Mouse (Mus musculus) hindbrain, postnatal 0 days (tissue): ENCODE results near the gene Styxl1. TPM values are rescaled to one million over a fixed set of nuclear protein-coding genes. Genes with fewer than 3 reads are reported as not detected.

ENCODE experiments used
- ATAC-seq: fragments of 200-750 bp; cut with Nextera tagmentation; 2 replicates; pipeline ENCODE4 v1.8.0; 2017; ENCODE audit warnings: mild to moderate bottlenecking, moderate TSS enrichment, moderate library complexity
- DNase-seq: peaks from one replicate; pipeline ENCODE4 v3.0.0-alpha.2; 2015; ENCODE audit warnings: low spot score
- H3K27ac ChIP-seq: fragments of 300-500 bp; sonication (generic); 2 replicates; pipeline ENCODE4 v1.5.1; 2014; ENCODE audit warnings: mild to moderate bottlenecking
- H3K27me3 ChIP-seq: fragments of 300-500 bp; sonication (generic); 2 replicates; pipeline ENCODE4 v1.6.1; 2014; ENCODE audit warnings: low read length, mixed read lengths; ENCODE audit not compliant: insufficient read depth
- H3K36me3 ChIP-seq: fragments of 300-500 bp; sonication (generic); 2 replicates; pipeline ENCODE4 v1.6.1; 2014; ENCODE audit warnings: low read length, mixed read lengths; ENCODE audit not compliant: insufficient read depth
- H3K4me1 ChIP-seq: fragments of 300-500 bp; sonication (generic); 2 replicates; pipeline ENCODE4 v1.6.1; 2014; ENCODE audit warnings: antibody characterized with exemption, low read length, mixed read lengths; ENCODE audit not compliant: insufficient read depth
- H3K4me2 ChIP-seq: fragments of 300-500 bp; sonication (generic); 2 replicates; pipeline ENCODE4 v1.6.1; 2014; ENCODE audit warnings: low read depth, mild to moderate bottlenecking, low read length, moderate library complexity, mixed read lengths
- H3K4me3 ChIP-seq: fragments of 300-500 bp; sonication (generic); 2 replicates; pipeline ENCODE4 v1.5.1; 2014; ENCODE audit warnings: low read length
- H3K9ac ChIP-seq: fragments of 300-500 bp; sonication (generic); replicated peaks from 2 replicates; pipeline ENCODE4 v1.6.1; 2014; ENCODE audit warnings: mild to moderate bottlenecking, low read length, moderate library complexity, mixed read lengths
- H3K9me3 ChIP-seq: fragments of 300-500 bp; sonication (generic); 2 replicates; pipeline ENCODE4 v1.6.1; 2016; ENCODE audit warnings: low read length, mixed read lengths
- CTCF ChIP-seq: IDR thresholded peaks from 2 replicates; pipeline ENCODE4 v1.5.1; 2016; ENCODE audit warnings: antibody characterized with exemption, control low read depth, low read depth
- WGBS: fragments of 180-500 bp; shearing (Covaris S2); extraction: QIAGEN DNeasy Blood & Tissue Kit; methylation state at CpG from one replicate; pipeline ENCODE4 v1.1.7; 2014; 5-methylcytosine and 5-hydroxymethylcytosine counted together
- polyA plus RNA-seq: library from polyadenylated mRNA; unstranded; fragments of >200 nt; fragmentation: Nextera tagmentation; extraction: Ambion mirVana; gene quantifications from 2 replicates; pipeline ENCODE4 v1.2.1, GENCODE M21; 2015
- total RNA-seq: library from RNA; depleted of rRNA; stranded (reverse); fragments of >200 nt; gene quantifications from 2 replicates; pipeline ENCODE4 v1.2.3, GENCODE M21; 2014

Gene Styxl1
- total and polyA plus RNA-seq, 2 experiments from 2014 or later = 0.10 to 0.61 TPM

DNA sequence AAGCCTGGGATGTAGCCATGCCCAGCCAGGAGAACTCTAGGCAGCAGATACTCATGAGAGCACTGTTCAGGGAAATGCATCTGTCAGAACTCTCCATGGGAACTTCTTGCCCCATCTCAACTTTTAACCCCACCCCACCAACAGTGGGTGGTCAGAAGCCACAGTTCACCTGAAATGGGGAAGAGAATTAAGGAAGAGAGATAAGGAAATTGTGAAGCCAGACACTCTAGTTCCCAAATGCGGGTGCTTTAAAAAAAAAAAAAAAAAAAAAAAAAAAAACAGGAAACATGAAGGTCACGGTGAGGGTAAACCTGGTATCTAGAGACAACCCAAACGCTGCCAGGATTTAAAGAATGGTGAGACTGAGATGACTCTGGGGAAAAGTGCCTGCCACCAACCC, 5.7 kb downstream of the Styxl1 start:
- DNase-seq (no peak), ATAC-seq (no peak)
- no peak overlapping the region for H3K4me2 ChIP-seq
- H3K9ac ChIP-seq = no peak overlapping the region
- H3K4me1 ChIP-seq = 0 out of 2 replicates have a peak, but pooled peaks cover 3% of the 10 kb centered on the region
- 67% methylated on average over 3 of the region's 3 CpGs for WGBS
- no peak overlapping the region for H3K4me3 ChIP-seq
- H3K36me3 ChIP-seq = no peaks in the 10 kb centered on the region
- no peak for TF ChIP-seq CTCF
- H3K27me3 ChIP-seq = no peaks in the 10 kb centered on the region
- no peaks in the 10 kb centered on the region for H3K9me3 ChIP-seq
- H3K27ac ChIP-seq = no peak overlapping the region

DNA sequence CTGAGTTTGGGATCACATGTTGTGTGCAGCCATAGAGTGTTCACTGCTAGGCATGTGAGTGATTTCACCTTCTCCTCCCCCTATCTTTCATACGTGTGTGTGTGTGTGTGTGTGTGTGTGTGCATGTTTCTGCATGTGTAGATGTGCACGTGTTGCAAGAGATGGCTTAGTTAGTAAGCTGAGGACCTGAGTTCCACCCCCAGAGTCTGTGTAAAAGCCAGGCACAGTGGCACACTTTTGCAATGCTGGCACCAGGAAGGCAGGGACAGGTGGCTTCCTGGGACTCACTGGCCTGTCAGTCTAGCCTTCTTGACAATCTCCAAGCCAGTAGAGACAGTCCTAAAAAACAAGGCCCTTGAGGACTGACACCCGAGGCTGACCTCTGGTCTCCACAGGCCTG, 13.2 kb downstream of the Styxl1 start:
- ATAC-seq = no peak
- Histone ChIP-seq H3K27me3 (no peaks in the 10 kb centered on the region), H3K9ac (no peak overlapping the region), H3K27ac (no peak overlapping the region), H3K9me3 (no peaks in the 10 kb centered on the region), H3K4me1 (no peaks in the 10 kb centered on the region), H3K4me2 (no peak overlapping the region), H3K36me3 (no peaks in the 10 kb centered on the region), H3K4me3 (no peak overlapping the region)
- DNase-seq = no peak
- no peak for TF ChIP-seq CTCF
- WGBS = 65% methylated on average over 3 of the region's 3 CpGs

DNA sequence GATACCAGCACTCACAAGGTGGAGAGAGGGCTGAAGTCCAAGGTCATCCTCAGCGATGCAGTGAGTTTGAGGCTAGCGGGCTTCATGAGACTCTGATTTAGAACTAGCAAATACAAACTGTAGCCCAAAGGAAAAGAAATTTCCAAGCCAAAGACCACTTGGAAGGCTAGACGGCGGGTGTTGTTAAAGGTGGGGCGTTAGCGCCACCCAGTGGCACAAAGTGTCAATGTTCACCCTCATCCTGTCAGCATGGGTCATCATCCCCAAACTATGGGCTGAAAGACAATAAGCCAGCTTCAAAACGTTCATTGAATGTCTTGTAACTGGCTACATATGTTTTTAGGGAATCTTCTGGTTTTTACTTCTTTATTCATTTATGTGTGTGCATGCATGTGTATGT, 14.7 kb downstream of the Styxl1 start:
- no peaks in the 10 kb centered on the region for H3K4me1 ChIP-seq
- no peaks in the 10 kb centered on the region for H3K9me3 ChIP-seq
- no peak overlapping the region for H3K4me3 ChIP-seq
- no peaks in the 10 kb centered on the region for H3K36me3 ChIP-seq
- no peaks in the 10 kb centered on the region for H3K27me3 ChIP-seq
- peak; percentile 63; the same call in 1 of the 2 replicates for ATAC-seq
- 3% methylated on average over 7 of the region's 7 CpGs for WGBS
- peak; percentile 94 for TF ChIP-seq CTCF
- H3K27ac ChIP-seq = no peak overlapping the region
- DNase-seq = peak; percentile 91
- H3K9ac ChIP-seq = no peak overlapping the region
- H3K4me2 ChIP-seq = no peak overlapping the region

DNA sequence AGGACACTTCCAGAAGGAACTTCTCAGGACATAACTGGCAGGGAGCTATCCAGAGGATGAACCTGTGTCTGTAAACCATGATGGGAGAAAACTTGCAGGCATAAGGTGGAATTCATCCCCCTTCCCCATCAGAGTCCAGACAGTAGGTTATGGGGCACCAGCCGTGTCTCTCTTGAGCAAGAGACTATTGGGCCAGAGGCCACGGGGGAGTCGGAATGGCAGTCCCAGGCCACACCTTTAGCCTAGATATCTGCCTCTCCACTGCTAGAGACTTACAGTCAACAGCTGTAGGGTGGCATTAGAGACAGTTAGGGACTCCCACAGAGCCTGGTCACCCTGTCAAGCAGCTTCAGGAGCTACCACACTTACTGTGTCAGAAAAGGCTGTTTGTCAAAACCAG, 16.3 kb downstream of the Styxl1 start:
- H3K9ac ChIP-seq = no peak overlapping the region
- H3K4me3 ChIP-seq = no peak overlapping the region
- H3K36me3 ChIP-seq = no peaks in the 10 kb centered on the region
- ATAC-seq = no peak
- H3K27me3 ChIP-seq = no peaks in the 10 kb centered on the region
- 81% methylated on average over 3 of the region's 3 CpGs for WGBS
- no peaks in the 10 kb centered on the region for H3K4me1 ChIP-seq
- DNase-seq = no peak
- no peaks in the 10 kb centered on the region for H3K9me3 ChIP-seq
- no peak overlapping the region for H3K4me2 ChIP-seq
- no peak for TF ChIP-seq CTCF
- no peak overlapping the region for H3K27ac ChIP-seq

DNA sequence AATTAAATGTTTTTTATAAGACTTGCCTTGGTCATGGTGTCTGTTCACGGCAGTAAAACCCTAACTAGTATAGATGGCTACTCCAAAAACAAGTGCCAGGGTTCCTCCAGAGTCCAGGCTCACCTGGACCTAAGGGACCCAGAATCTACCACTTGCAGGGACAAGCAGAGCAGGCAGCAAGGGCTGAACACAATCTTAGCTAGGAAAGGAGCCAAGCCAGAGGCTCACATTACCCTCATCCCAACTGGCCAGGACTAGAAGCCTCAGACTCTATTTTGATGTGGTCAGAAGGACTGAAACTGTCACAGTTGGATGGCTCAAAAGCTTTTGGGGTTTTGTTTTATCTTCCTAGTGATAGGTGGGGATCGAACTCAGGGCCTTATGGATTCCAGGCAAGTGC, 26.6 kb downstream of the Styxl1 start:
- TF ChIP-seq CTCF = no peak
- no peaks in the 10 kb centered on the region for H3K9me3 ChIP-seq
- 67% methylated on average over 2 of the region's 2 CpGs for WGBS
- ATAC-seq (no peak), DNase-seq (no peak)
- no peak overlapping the region for H3K4me2 ChIP-seq
- H3K4me1 ChIP-seq = no peaks in the 10 kb centered on the region
- H3K9ac ChIP-seq = no peak overlapping the region
- no peaks in the 10 kb centered on the region for H3K36me3 ChIP-seq
- H3K27ac ChIP-seq = no peak overlapping the region
- no peak overlapping the region for H3K4me3 ChIP-seq
- no peaks in the 10 kb centered on the region for H3K27me3 ChIP-seq

DNA sequence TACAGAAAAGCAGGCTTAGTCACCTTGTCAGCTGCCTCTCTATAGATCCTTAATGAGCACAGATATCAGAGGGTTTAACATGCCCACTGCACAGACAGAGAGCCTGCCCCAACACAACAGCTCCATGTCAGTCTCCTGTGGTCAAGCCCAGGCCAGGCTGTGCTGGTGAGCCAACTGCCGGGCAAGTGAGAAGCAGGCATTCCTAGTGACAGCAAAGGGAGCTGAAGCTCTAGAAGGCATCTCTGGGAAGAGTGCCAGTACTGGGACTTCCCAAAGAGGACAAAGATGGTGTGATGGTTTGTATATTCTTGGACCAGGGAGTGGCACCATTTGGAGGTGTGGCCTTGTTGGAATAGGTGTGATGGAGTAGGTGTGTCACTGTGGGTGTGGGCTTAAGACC, 27.1 kb downstream of the Styxl1 start:
- H3K9ac ChIP-seq = no peak overlapping the region
- H3K27ac ChIP-seq = no peak overlapping the region
- TF ChIP-seq CTCF = no peak
- H3K4me3 ChIP-seq = no peak overlapping the region
- H3K4me1 ChIP-seq = no peaks in the 10 kb centered on the region
- no peaks in the 10 kb centered on the region for H3K9me3 ChIP-seq
- H3K27me3 ChIP-seq = no peaks in the 10 kb centered on the region
- DNase-seq (no peak), ATAC-seq (no peak)
- no peaks in the 10 kb centered on the region for H3K36me3 ChIP-seq
- 71% methylated on average over 1 of the region's 1 CpGs for WGBS
- no peak overlapping the region for H3K4me2 ChIP-seq

DNA sequence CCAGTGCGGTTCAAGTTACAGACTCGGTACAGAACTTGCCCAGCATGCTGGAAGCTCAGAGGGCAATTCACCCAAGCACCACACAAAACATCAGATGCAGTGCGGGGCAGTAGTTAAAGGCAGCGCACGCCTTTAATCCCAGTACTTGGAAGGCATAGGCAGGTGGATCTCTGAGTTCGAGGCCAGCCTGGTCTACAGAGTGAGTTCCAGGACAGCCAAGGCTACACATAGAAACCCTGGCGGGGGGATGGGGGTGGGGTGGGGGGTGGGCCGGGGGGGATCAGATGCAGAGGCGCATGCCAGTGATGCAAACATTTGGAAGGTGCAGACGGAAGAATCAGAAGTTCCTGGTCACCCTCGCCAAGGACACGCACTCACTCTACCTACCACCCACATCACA, 33.4 kb downstream of the Styxl1 start:
- no peak for TF ChIP-seq CTCF
- Histone ChIP-seq H3K4me3 (peak overlapping the region; percentile 91), H3K36me3 (peaks cover 7% of the 10 kb centered on the region; the same call in 1 of the 2 replicates), H3K27me3 (no peaks in the 10 kb centered on the region), H3K9me3 (no peaks in the 10 kb centered on the region), H3K9ac (0 out of 2 replicates have a peak overlapping the region, but pooled peaks have one; percentile 83), H3K4me1 (0 out of 2 replicates have a peak, but pooled peaks cover 5% of the 10 kb centered on the region), H3K4me2 (peak overlapping the region; percentile 96), H3K27ac (0 out of 2 replicates have a peak overlapping the region, but pooled peaks have one; percentile 23)
- DNase-seq (no peak), ATAC-seq (no peak)
- WGBS = 25% methylated on average over 12 of the region's 12 CpGs
